ENCODE assay signal across 8 mouse cellular contexts in genomic region chr7:67549073-67549561, GRCm38 (mm10).
A peak's percentile ranks its signal among the peaks of the same experiment; 100 is the strongest.
DNase-seq lines count a peak whose midpoint lies in the region; ATAC-seq lines count a peak whose summit lies in the region.

No protein-coding gene starts in this region.

- H3K27me3 ChIP-seq in intestine, embryonic 14.5 days (replicated peaks; ENCODE audit: control insufficient read depth, insufficient read depth, low read length) = no peaks in the 10 kb centered on the region
- no peaks in the 10 kb centered on the region for H3K27me3 ChIP-seq in midbrain, embryonic 12.5 days

- H3K4me1 ChIP-seq in intestine, embryonic 14.5 days (replicated peaks; ENCODE audit: control insufficient read depth, insufficient read depth, low read length) = no peaks in the 10 kb centered on the region
- no peaks in the 10 kb centered on the region for H3K4me1 ChIP-seq in midbrain, embryonic 12.5 days

- H3K4me2 ChIP-seq in intestine, embryonic 14.5 days (ENCODE audit: low read length) = no peak overlapping the region
- H3K4me2 ChIP-seq in midbrain, embryonic 12.5 days (replicated peaks) = no peak overlapping the region

- ATAC-seq in intestine, embryonic 14.5 days (replicated peaks; ENCODE audit: low FRiP score, low TSS enrichment, low read depth) = 0 out of 2 replicates have a peak, but pooled peaks have one; percentile 68
- peak; percentile 49; the same call in 1 of the 2 replicates for ATAC-seq in midbrain, embryonic 12.5 days (ENCODE audit: low FRiP score, low read depth)
- no peak for ATAC-seq in erythroid progenitor cell, adult 5-6 weeks (replicated peaks; ENCODE audit: low FRiP score, poor library complexity, severe bottlenecking)

- H3K9me3 ChIP-seq in intestine, embryonic 14.5 days (ENCODE audit: control insufficient read depth, low read length) = no peaks in the 10 kb centered on the region
- no peaks in the 10 kb centered on the region for H3K9me3 ChIP-seq in midbrain, embryonic 12.5 days

- H3K9ac ChIP-seq in intestine, embryonic 14.5 days (ENCODE audit: low read length) = no peak overlapping the region
- no peak overlapping the region for H3K9ac ChIP-seq in midbrain, embryonic 12.5 days (replicated peaks)

- H3K4me3 ChIP-seq in intestine, embryonic 14.5 days (ENCODE audit: low read depth, low read length) = no peak overlapping the region
- H3K4me3 ChIP-seq in midbrain, embryonic 12.5 days = no peak overlapping the region

- peak; percentile 86 for DNase-seq in adrenal gland, adult 2 months
- DNase-seq in embryo, embryonic 10.5 days (ENCODE audit: low spot score) = peak; percentile 75
- peak; percentile 83 for DNase-seq in gastrocnemius, postnatal 25 days
- DNase-seq in intestine, embryonic 14.5 days (ENCODE audit: low spot score) = peak; percentile 66
- DNase-seq in left cerebral cortex, adult 8-10 months (ENCODE audit: low spot score in 2 of 2) = peak; percentile 24 to 83
- peak; percentile 73 for DNase-seq in right cerebral cortex, postnatal 4 days

- no peaks in the 10 kb centered on the region for H3K36me3 ChIP-seq in intestine, embryonic 14.5 days (ENCODE audit: control insufficient read depth, insufficient read depth, low read length)
- no peaks in the 10 kb centered on the region for H3K36me3 ChIP-seq in midbrain, embryonic 12.5 days

- WGBS in intestine, embryonic 14.5 days = 25% methylated on average over 6 of the region's 6 CpGs
- WGBS in midbrain, embryonic 12.5 days = 29% methylated on average over 6 of the region's 6 CpGs

- H3K27ac ChIP-seq in intestine, embryonic 14.5 days (ENCODE audit: low read depth) = no peak overlapping the region
- no peak overlapping the region for H3K27ac ChIP-seq in midbrain, embryonic 12.5 days (replicated peaks)
